Mouse (Mus musculus) ES-Bruce4 (cell line): ENCODE measurements around the gene Ikzf1. TPM values are rescaled to one million over a fixed set of nuclear protein-coding genes. Genes with fewer than 3 reads are reported as not detected.

Experiments used
- H3K27ac ChIP-seq: 2 replicates; pipeline ENCODE4 v1.5.1; 2012; ENCODE audit warnings: low read length, inconsistent platforms; ENCODE audit not compliant: insufficient read depth
- H3K27me3 ChIP-seq: 2 replicates; pipeline ENCODE4 v1.6.1; 2012; ENCODE audit warnings: mild to moderate bottlenecking, low read length, inconsistent platforms; ENCODE audit not compliant: control insufficient read depth, poor library complexity, insufficient read depth, severe bottlenecking
- H3K36me3 ChIP-seq: 2 replicates; pipeline ENCODE4 v1.6.1; 2012; ENCODE audit warnings: inconsistent platforms, mild to moderate bottlenecking, low read length, moderate library complexity; ENCODE audit not compliant: control insufficient read depth, poor library complexity, insufficient read depth, severe bottlenecking
- H3K4me1 ChIP-seq: one replicate; pipeline ENCODE4 v1.8.1; 2011; ENCODE audit warnings: low read length; ENCODE audit not compliant: control insufficient read depth, insufficient read depth
- H3K4me3 ChIP-seq: 2 replicates; pipeline ENCODE4 v1.5.1; 2011; ENCODE audit warnings: low read depth, mild to moderate bottlenecking, low read length
- H3K9ac ChIP-seq: 2 replicates; pipeline ENCODE4 v1.6.1; 2012; ENCODE audit warnings: low read depth, mild to moderate bottlenecking, inconsistent platforms; ENCODE audit not compliant: poor library complexity, severe bottlenecking
- H3K9me3 ChIP-seq: replicated peaks from 2 replicates; pipeline ENCODE4 v1.6.1; 2012; ENCODE audit warnings: mild to moderate bottlenecking, low read length, inconsistent platforms; ENCODE audit not compliant: control insufficient read depth, poor library complexity, insufficient read depth, severe bottlenecking
- CTCF ChIP-seq: IDR thresholded peaks from one replicate; pipeline ENCODE4 v1.8.1; 2011; ENCODE audit warnings: low read depth, low read length
- EP300 ChIP-seq: IDR thresholded peaks from 2 replicates; pipeline ENCODE4 v1.6.1; 2011; ENCODE audit warnings: low read depth, low read length; ENCODE audit not compliant: insufficient read depth
- POLR2A ChIP-seq: IDR thresholded peaks from one replicate; pipeline ENCODE4 v1.8.1; 2011; ENCODE audit warnings: low read length; ENCODE audit not compliant: insufficient read depth
- polyA plus RNA-seq: library from polyadenylated mRNA; stranded (reverse); fragments of >200 nt; gene quantifications from 2 replicates; pipeline ENCODE4 v1.2.4, GENCODE M21; 2011; ENCODE audit warnings: low read depth; ENCODE audit not compliant: missing spikeins, insufficient read depth, insufficient read length

Gene Ikzf1
- polyA plus RNA-seq, 1 experiment: 0.67 TPM

- Histone ChIP-seq H3K36me3 (no peaks in the 10 kb centered on the region), H3K9ac (no peak overlapping the region), H3K9me3 (no peaks in the 10 kb centered on the region; the same call in none of the 2 replicates), H3K4me1 (no peaks in the 10 kb centered on the region), H3K27me3 (peaks cover 15% of the 10 kb centered on the region), H3K27ac (no peak overlapping the region), H3K4me3 (no peak overlapping the region)
- no peak for TF ChIP-seq CTCF
- TF ChIP-seq POLR2A: no peak
- TF ChIP-seq EP300: no peak
Observed at GRCm38 (mm10) chr11:11687551-11688185, 2.9 kb downstream of the Ikzf1 start.

- TF ChIP-seq EP300: no peak
- TF ChIP-seq CTCF: no peak
- TF ChIP-seq POLR2A: no peak
- Histone ChIP-seq H3K27ac (no peak overlapping the region), H3K4me3 (no peak overlapping the region), H3K4me1 (no peaks in the 10 kb centered on the region), H3K36me3 (no peaks in the 10 kb centered on the region), H3K27me3 (peaks cover 13% of the 10 kb centered on the region), H3K9me3 (no peaks in the 10 kb centered on the region; the same call in none of the 2 replicates), H3K9ac (no peak overlapping the region)
Observed at GRCm38 (mm10) chr11:11688766-11689330, 4.0 kb downstream of the Ikzf1 start.

DNA sequence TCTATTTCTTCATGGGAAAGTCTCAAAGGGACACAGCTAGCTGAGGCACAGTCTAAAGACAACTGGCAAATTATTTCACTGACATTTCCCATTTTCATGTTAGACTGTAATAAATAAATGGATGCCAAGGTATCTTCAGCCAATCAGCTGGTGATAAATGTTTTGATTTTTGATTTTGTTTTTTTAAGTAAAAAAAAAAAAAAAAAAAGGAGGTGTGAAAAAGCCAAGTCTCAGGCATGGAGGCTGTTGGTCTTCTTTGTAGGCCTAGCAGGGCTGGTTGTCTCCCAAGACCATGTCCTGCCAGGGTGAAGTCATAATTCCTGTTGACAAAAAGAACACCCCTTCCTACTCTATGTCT, 4.9 kb downstream of the Ikzf1 start:
- Histone ChIP-seq H3K4me3 (no peak overlapping the region), H3K9ac (no peak overlapping the region), H3K4me1 (no peaks in the 10 kb centered on the region), H3K36me3 (no peaks in the 10 kb centered on the region), H3K27ac (no peak overlapping the region), H3K27me3 (peaks cover 13% of the 10 kb centered on the region), H3K9me3 (no peaks in the 10 kb centered on the region; the same call in none of the 2 replicates)
- TF ChIP-seq CTCF (no peak), EP300 (no peak), POLR2A (no peak)

GRCm38 (mm10) chr11:11690059-11690844, 5.4 kb downstream of the Ikzf1 start:
- Histone ChIP-seq H3K4me1 (no peaks in the 10 kb centered on the region), H3K9me3 (no peaks in the 10 kb centered on the region; the same call in none of the 2 replicates), H3K27me3 (peaks cover 12% of the 10 kb centered on the region), H3K9ac (no peak overlapping the region), H3K4me3 (no peak overlapping the region), H3K36me3 (no peaks in the 10 kb centered on the region), H3K27ac (no peak overlapping the region)
- TF ChIP-seq EP300: no peak

DNA sequence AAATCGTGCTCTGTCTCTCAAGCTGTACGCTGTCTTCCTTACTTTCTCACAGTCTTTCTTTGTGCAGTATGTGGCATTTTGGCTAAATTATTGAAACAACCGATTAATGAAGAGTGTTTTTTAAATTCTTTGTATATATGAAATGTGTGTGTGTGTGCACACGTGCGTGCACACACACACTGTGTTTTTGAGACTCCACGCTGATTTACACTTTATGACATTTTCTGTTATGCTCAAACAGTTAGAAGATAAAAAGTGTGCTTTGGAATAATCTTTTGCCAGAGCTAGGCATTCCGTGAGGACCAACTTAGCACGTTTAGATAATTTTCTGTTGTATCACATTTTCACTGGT, 6.0 kb downstream of the Ikzf1 start:
- no peak overlapping the region for H3K4me3 ChIP-seq
- no peak overlapping the region for H3K27ac ChIP-seq
- no peaks in the 10 kb centered on the region for H3K4me1 ChIP-seq
- TF ChIP-seq POLR2A (no peak), EP300 (no peak), CTCF (no peak)
- H3K36me3 ChIP-seq: no peaks in the 10 kb centered on the region
- no peak overlapping the region for H3K9ac ChIP-seq
- no peaks in the 10 kb centered on the region; the same call in none of the 2 replicates for H3K9me3 ChIP-seq
- H3K27me3 ChIP-seq: peaks cover 7% of the 10 kb centered on the region
